Mouse (Mus musculus): ENCODE measurements around the gene Cdk5r1. TPM values are rescaled to one million over a fixed set of nuclear protein-coding genes. Genes with fewer than 3 reads are reported as not detected.
A peak's percentile ranks its signal among the peaks of the same experiment; 100 is the strongest.

Cdk5r1 gene
- total and polyA plus RNA-seq, 3 experiments: 2.8 to 23.3 (median 3.5) TPM

GRCm38 (mm10) chr11:80429009-80429475, 47.8 kb upstream of the Cdk5r1 start:
- TF ChIP-seq KAT2A (IDR thresholded peaks at IDR 0.05; ENCODE audit: insufficient replicate concordance, low read length) (0 out of 2 replicates have a peak, but pooled peaks have one; percentile 19), JUND (conservative IDR thresholded peaks at IDR 0.05; ENCODE audit: low read depth, low read length) (peak; percentile 94), ELF1 (IDR thresholded peaks at IDR 0.05; ENCODE audit: low read depth, low read length) (peak; percentile 43), NRF1 (IDR thresholded peaks at IDR 0.05; ENCODE audit: low read depth, low read length) (no peak), BHLHE40 (IDR thresholded peaks at IDR 0.05; ENCODE audit: low read depth, low read length) (no peak), RCOR1 (conservative IDR thresholded peaks at IDR 0.05; ENCODE audit: low read depth, low read length) (0 out of 2 replicates have a peak, but pooled peaks have one; percentile 22), ETS1 (conservative IDR thresholded peaks at IDR 0.05; ENCODE audit: low read depth, low read length) (peak; percentile 40; the same call in 1 of the 2 replicates), MAX (IDR thresholded peaks at IDR 0.05; ENCODE audit: low read length) (no peak), MAZ (IDR thresholded peaks at IDR 0.05; ENCODE audit: low read depth, low read length) (0 out of 2 replicates have a peak, but pooled peaks have one; percentile 22), UBTF (IDR thresholded peaks at IDR 0.05; ENCODE audit: low read depth, low read length) (peak; percentile 76), USF1 (IDR thresholded peaks at IDR 0.05; ENCODE audit: low read depth, low read length) (no peak), EP300 (IDR thresholded peaks at IDR 0.05; ENCODE audit: low read length) (peak; percentile 77), SIN3A (IDR thresholded peaks at IDR 0.05; ENCODE audit: low read length) (no peak; the same call in 1 of the 2 replicates), CTCF (conservative IDR thresholded peaks at IDR 0.05 in 1 of 2, IDR thresholded peaks at IDR 0.05 in 1 of 2; ENCODE audit: low read depth in 2 of 2, low read length in 2 of 2) (no peak), ZC3H11A (IDR thresholded peaks at IDR 0.05; ENCODE audit: low read depth, low read length) (no peak), CHD2 (IDR thresholded peaks at IDR 0.05; ENCODE audit: low read length) (0 out of 2 replicates have a peak, but pooled peaks have one; percentile 15), POLR2AphosphoS2 (IDR thresholded peaks at IDR 0.05; ENCODE audit: low read depth, low read length) (peak; percentile 7; the same call in 1 of the 2 replicates), HCFC1 (IDR thresholded peaks at IDR 0.05; ENCODE audit: low read depth, low read length) (no peak), MXI1 (IDR thresholded peaks at IDR 0.05; ENCODE audit: low read depth, low read length) (peak; percentile 81; the same call in 1 of the 2 replicates), IRF4 (IDR thresholded peaks at IDR 0.05; ENCODE audit: low read depth, low read length) (peak; percentile 64), TCF12 (IDR thresholded peaks at IDR 0.05; ENCODE audit: low read depth, low read length) (peak; percentile 57; the same call in 1 of the 2 replicates), POLR2A (IDR thresholded peaks at IDR 0.05; ENCODE audit: low read depth, low read length) (0 out of 2 replicates have a peak, but pooled peaks have one; percentile 17), RAD21 (IDR thresholded peaks at IDR 0.05; ENCODE audit: low read depth, low read length) (no peak), MEF2A (IDR thresholded peaks at IDR 0.05; ENCODE audit: borderline replicate concordance, low read depth, low read length) (peak; percentile 40; the same call in 1 of the 2 replicates), JUN (IDR thresholded peaks at IDR 0.05; ENCODE audit: insufficient read depth, low read depth, low read length) (peak; percentile 85), MAFK (IDR thresholded peaks at IDR 0.05; ENCODE audit: insufficient replicate concordance, low read length) (0 out of 2 replicates have a peak, but pooled peaks have one; percentile 6)
- peak; percentile 66 for DNase-seq (ENCODE audit: extremely low read depth)
- dilution Hi-C loops (cut with MboI; ENCODE audit: extremely low pct_ligation_motif_present, extremely low pct_unique_long_range_greater_than_20kb, low sequenced_read_pairs) (no loop called here), in situ Hi-C loops (cut with MboI; ENCODE audit: low pct_ligation_motif_present, low pct_unique_long_range_greater_than_20kb, low sequenced_read_pairs) (no loop called here)
- H3K4me2 ChIP-seq (ENCODE audit: insufficient read depth, low read depth, poor library complexity, severe bottlenecking): peak overlapping the region; percentile 94
- H3K9ac ChIP-seq (ENCODE audit: insufficient read depth, low read depth): peak overlapping the region; percentile 87
- peaks cover 42% of the 10 kb centered on the region for H3K79me2 ChIP-seq (replicated peaks; ENCODE audit: control insufficient read depth, extremely low read depth, insufficient read depth, poor library complexity, severe bottlenecking)
- no peaks in the 10 kb centered on the region for H3K27me3 ChIP-seq (replicated peaks)
- peaks cover 20 to 24% of the 10 kb centered on the region in 2 experiments for H3K36me3 ChIP-seq (replicated peaks in 1 of 2; ENCODE audit: control insufficient read depth in 1 of 2, insufficient read depth in 1 of 2, low read length in 1 of 2)
- peak overlapping the region; percentile 87 to 99 (median 95) for H3K4me3 ChIP-seq (replicated peaks in 1 of 3; ENCODE audit: low read depth in 2 of 3, low read length in 2 of 3, poor library complexity in 1 of 3)
- peaks cover 3 to 21% of the 10 kb centered on the region in 2 experiments; a peak in 3 of 4 replicates for H3K4me1 ChIP-seq (ENCODE audit: control insufficient read depth in 1 of 2, insufficient read depth in 2 of 2)
- peak overlapping the region; percentile 74 for H3K27ac ChIP-seq (ENCODE audit: insufficient read depth, low read depth)
- no peaks in the 10 kb centered on the region for H3K9me3 ChIP-seq (replicated peaks; ENCODE audit: low read length)
